Mouse (Mus musculus) intestine, postnatal 0 days (tissue): ENCODE results near the gene Tnfsf14. TPM values are rescaled to one million over a fixed set of nuclear protein-coding genes. Genes with fewer than 3 reads are reported as not detected.

Experiments
- ATAC-seq: fragments of 200-750 bp; cut with Nextera tagmentation; 2 replicates; pipeline ENCODE4 v1.8.0; 2017; ENCODE audit warnings: mild to moderate bottlenecking, moderate TSS enrichment, moderate library complexity
- H3K27ac ChIP-seq: fragments of 300-500 bp; sonication (generic); 2 replicates; pipeline ENCODE4 v1.5.1; 2014; ENCODE audit warnings: mild to moderate bottlenecking, low read depth, low read length, moderate library complexity
- H3K27me3 ChIP-seq: fragments of 300-500 bp; sonication (generic); replicated peaks from 2 replicates; pipeline ENCODE4 v1.6.1; 2014; ENCODE audit warnings: low read length, mixed read lengths; ENCODE audit not compliant: control insufficient read depth, insufficient read depth
- H3K36me3 ChIP-seq: fragments of 300-500 bp; sonication (generic); 2 replicates; pipeline ENCODE4 v1.6.1; 2014; ENCODE audit warnings: mild to moderate bottlenecking, moderate library complexity; ENCODE audit not compliant: control insufficient read depth, insufficient read depth
- H3K4me1 ChIP-seq: fragments of 300-500 bp; sonication (generic); replicated peaks from 2 replicates; pipeline ENCODE4 v1.6.1; 2014; ENCODE audit warnings: antibody characterized with exemption, low read length, mixed read lengths; ENCODE audit not compliant: control insufficient read depth, insufficient read depth
- H3K4me2 ChIP-seq: fragments of 300-500 bp; sonication (generic); replicated peaks from 2 replicates; pipeline ENCODE4 v1.6.1; 2014; ENCODE audit warnings: low read depth, mild to moderate bottlenecking, moderate library complexity
- H3K4me3 ChIP-seq: fragments of 300-500 bp; sonication (generic); 2 replicates; pipeline ENCODE4 v1.5.1; 2014; ENCODE audit warnings: low read depth, low read length
- H3K9ac ChIP-seq: fragments of 300-500 bp; sonication (generic); 2 replicates; pipeline ENCODE4 v1.6.1; 2014; ENCODE audit warnings: mild to moderate bottlenecking, low read depth, low read length
- H3K9me3 ChIP-seq: fragments of 300-500 bp; sonication (generic); 2 replicates; pipeline ENCODE4 v1.6.1; 2016; ENCODE audit warnings: mixed run types; ENCODE audit not compliant: control insufficient read depth
- CTCF ChIP-seq: sonication (generic); IDR thresholded peaks from 2 replicates; pipeline ENCODE4 v1.5.1; 2016; ENCODE audit warnings: low read depth, mild to moderate bottlenecking, control low read depth, antibody characterized with exemption, moderate library complexity
- WGBS: fragments of 180-500 bp; shearing (Covaris S2); extraction: QIAGEN DNeasy Blood & Tissue Kit; methylation state at CpG from one replicate; pipeline ENCODE4 v1.1.7; 2014; 5-methylcytosine and 5-hydroxymethylcytosine counted together
- polyA plus RNA-seq: library from polyadenylated mRNA; unstranded; fragments of >200 nt; fragmentation: Nextera tagmentation; extraction: Ambion mirVana; gene quantifications from 2 replicates; pipeline ENCODE4 v1.2.1, GENCODE M21; 2015

Gene Tnfsf14
- polyA plus RNA-seq, 1 experiment from 2014 or later: 0.12 TPM

DNA sequence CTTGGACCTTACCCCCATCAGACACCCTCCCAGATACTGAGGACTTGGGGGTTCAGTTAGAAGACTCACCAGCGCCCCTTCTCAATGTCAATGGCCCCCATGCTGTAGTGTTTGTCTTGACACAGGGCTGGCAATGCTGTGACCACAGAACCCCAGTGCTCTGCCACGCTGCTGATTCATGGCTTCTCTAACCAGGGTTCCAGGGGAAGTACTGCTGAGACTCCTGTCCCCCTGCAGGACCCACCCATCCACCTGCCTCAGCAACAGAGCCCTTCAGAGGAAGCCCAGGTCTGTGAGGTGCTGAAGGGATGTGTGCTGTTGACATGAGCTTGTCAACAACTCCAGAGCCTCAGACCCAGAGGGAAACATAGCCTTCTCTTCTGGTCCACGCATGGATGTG is 794 bp upstream of the Tnfsf14 start:
- Histone ChIP-seq H3K9ac (no peak overlapping the region), H3K27me3 (no peaks in the 10 kb centered on the region), H3K4me2 (no peak overlapping the region), H3K4me1 (no peaks in the 10 kb centered on the region), H3K9me3 (no peaks in the 10 kb centered on the region), H3K27ac (no peak overlapping the region), H3K4me3 (no peak overlapping the region), H3K36me3 (no peaks in the 10 kb centered on the region)
- TF ChIP-seq CTCF: no peak
- 81% methylated on average over 3 of the region's 3 CpGs for WGBS
- no peak for ATAC-seq

GRCm38 (mm10) chr17:57188510-57189192 is 5.3 kb downstream of the Tnfsf14 start:
- H3K36me3 ChIP-seq: no peaks in the 10 kb centered on the region
- no peak for ATAC-seq
- TF ChIP-seq CTCF: no peak
- H3K9ac ChIP-seq: no peak overlapping the region
- no peak overlapping the region for H3K4me2 ChIP-seq
- H3K27ac ChIP-seq: no peak overlapping the region
- no peaks in the 10 kb centered on the region for H3K9me3 ChIP-seq
- H3K4me3 ChIP-seq: no peak overlapping the region
- WGBS: 71% methylated on average over 12 of the region's 12 CpGs
- H3K4me1 ChIP-seq: no peaks in the 10 kb centered on the region
- H3K27me3 ChIP-seq: no peaks in the 10 kb centered on the region

DNA sequence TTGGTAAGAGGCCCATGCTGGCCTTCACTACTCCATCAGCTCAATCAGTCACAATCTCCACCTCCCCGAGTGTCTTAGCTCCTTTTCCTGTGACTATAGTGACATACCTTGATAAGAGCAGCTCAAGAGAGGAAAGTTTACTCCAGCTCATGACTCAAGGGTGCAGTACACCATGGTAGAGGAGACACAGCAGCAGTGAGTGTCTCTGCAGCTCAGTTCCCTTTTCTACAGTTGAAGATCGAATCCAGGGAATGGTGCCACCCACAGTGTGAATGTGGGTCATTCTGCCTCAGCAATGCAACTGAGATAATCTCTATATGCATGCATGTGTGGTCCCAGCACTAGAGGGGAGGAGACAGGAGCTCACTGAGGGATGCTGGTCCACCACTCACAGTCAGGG is 8.3 kb downstream of the Tnfsf14 start:
- Histone ChIP-seq H3K9me3 (no peaks in the 10 kb centered on the region), H3K27me3 (no peaks in the 10 kb centered on the region), H3K4me2 (no peak overlapping the region), H3K4me3 (no peak overlapping the region), H3K4me1 (no peaks in the 10 kb centered on the region), H3K9ac (no peak overlapping the region), H3K36me3 (no peaks in the 10 kb centered on the region), H3K27ac (no peak overlapping the region)
- no peak for ATAC-seq
- WGBS: 57% methylated on average over 2 of the region's 2 CpGs
- TF ChIP-seq CTCF: no peak

- 57% methylated on average over 3 of the region's 3 CpGs for WGBS
- no peak for TF ChIP-seq CTCF
- ATAC-seq: no peak
Measured at GRCm38 (mm10) chr17:57182871-57183270, 11.1 kb downstream of the Tnfsf14 start.

GRCm38 (mm10) chr17:57180363-57180762 is 13.6 kb downstream of the Tnfsf14 start:
- H3K9me3 ChIP-seq: no peaks in the 10 kb centered on the region
- 36% methylated on average over 8 of the region's 8 CpGs for WGBS
- no peaks in the 10 kb centered on the region for H3K4me1 ChIP-seq

More at GRCm38 (mm10) chr17:57182871-57183270, 11.1 kb downstream of the Tnfsf14 start:
- no peaks in the 10 kb centered on the region for H3K36me3 ChIP-seq
- no peak overlapping the region for H3K4me3 ChIP-seq
- H3K4me1 ChIP-seq: no peaks in the 10 kb centered on the region
- H3K4me2 ChIP-seq: no peak overlapping the region
- no peaks in the 10 kb centered on the region for H3K27me3 ChIP-seq
- H3K9ac ChIP-seq: no peak overlapping the region
- H3K27ac ChIP-seq: no peak overlapping the region
- H3K9me3 ChIP-seq: no peaks in the 10 kb centered on the region

DNA sequence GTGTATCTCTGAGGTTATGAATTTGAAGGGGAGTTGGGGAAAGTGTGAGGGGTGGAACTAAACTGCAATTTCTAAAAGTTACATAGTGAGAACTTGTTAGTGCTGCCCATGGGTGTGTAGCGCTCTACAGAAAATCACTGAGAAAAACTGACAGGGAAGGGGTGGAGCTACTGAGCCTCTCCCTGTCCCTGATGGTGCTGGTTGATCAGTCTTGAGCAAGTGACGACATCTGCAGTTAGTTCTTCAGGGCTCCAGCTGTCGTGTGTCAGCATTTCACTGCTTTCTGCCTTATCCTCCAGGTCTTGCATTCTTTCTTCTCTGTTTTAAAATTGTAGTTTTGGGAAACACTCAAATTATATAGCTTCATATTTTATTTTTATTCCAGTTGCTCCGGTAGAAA is 20.6 kb downstream of the Tnfsf14 start:
- H3K27ac ChIP-seq: no peak overlapping the region
- TF ChIP-seq CTCF: no peak
- no peaks in the 10 kb centered on the region for H3K27me3 ChIP-seq
- H3K4me1 ChIP-seq: no peaks in the 10 kb centered on the region
- no peaks in the 10 kb centered on the region for H3K36me3 ChIP-seq
- no peak overlapping the region for H3K4me3 ChIP-seq
- no peak overlapping the region for H3K9ac ChIP-seq
- H3K9me3 ChIP-seq: peaks cover 4% of the 10 kb centered on the region; the same call in 1 of the 2 replicates
- ATAC-seq: no peak
- WGBS: 57% methylated on average over 4 of the region's 4 CpGs
- no peak overlapping the region for H3K4me2 ChIP-seq

More at GRCm38 (mm10) chr17:57180363-57180762, 13.6 kb downstream of the Tnfsf14 start:
- peak; percentile 59 for TF ChIP-seq CTCF
- Histone ChIP-seq H3K27ac (no peak overlapping the region), H3K4me3 (no peak overlapping the region), H3K27me3 (no peaks in the 10 kb centered on the region), H3K9ac (no peak overlapping the region), H3K4me2 (no peak overlapping the region), H3K36me3 (no peaks in the 10 kb centered on the region)
- ATAC-seq: no peak
